Mouse (Mus musculus) adrenal gland, postnatal 14 days (tissue): ENCODE results near the gene Slc39a13. TPM values are rescaled to one million over a fixed set of nuclear protein-coding genes. Genes with fewer than 3 reads are reported as not detected.

Source experiments
- DNase-seq: peaks from one replicate; pipeline ENCODE4 v3.0.0; 2021; ENCODE audit warnings: mixed read lengths
- total RNA-seq: library from RNA; stranded (reverse); gene quantifications from 2 replicates; pipeline ENCODE4 v1.2.3, GENCODE M21; 2021

The Slc39a13 gene
- total RNA-seq, 1 experiment from 2014 or later: 24.1 TPM

- no peak for DNase-seq
These were observed 20.0 kb upstream of the Slc39a13 start for GRCm38 (mm10) chr2:91090208-91090607.

DNA sequence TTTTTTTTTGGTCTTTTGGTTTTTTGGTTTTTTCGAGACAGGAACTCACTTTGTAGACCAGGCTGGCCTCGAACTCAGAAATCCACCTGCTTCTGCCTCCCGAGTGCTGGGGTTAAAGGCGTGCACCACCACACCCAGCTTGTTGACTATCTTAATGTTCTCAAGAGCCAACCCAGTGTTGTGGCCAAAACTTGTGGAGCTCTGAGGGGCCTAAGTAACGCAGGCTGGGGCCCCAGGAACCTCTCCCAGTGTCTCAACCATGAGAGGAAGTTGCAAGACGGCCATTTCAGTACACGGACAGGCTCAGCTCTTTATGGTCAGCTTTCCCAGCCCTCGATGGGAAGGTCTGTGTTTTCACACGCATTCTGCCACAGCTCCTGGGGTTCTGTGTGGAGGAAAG is 18.8 kb upstream of the Slc39a13 start:
- DNase-seq: no peak

- no peak for DNase-seq
These were observed 17.2 kb upstream of the Slc39a13 start for GRCm38 (mm10) chr2:91087453-91087852.

DNA sequence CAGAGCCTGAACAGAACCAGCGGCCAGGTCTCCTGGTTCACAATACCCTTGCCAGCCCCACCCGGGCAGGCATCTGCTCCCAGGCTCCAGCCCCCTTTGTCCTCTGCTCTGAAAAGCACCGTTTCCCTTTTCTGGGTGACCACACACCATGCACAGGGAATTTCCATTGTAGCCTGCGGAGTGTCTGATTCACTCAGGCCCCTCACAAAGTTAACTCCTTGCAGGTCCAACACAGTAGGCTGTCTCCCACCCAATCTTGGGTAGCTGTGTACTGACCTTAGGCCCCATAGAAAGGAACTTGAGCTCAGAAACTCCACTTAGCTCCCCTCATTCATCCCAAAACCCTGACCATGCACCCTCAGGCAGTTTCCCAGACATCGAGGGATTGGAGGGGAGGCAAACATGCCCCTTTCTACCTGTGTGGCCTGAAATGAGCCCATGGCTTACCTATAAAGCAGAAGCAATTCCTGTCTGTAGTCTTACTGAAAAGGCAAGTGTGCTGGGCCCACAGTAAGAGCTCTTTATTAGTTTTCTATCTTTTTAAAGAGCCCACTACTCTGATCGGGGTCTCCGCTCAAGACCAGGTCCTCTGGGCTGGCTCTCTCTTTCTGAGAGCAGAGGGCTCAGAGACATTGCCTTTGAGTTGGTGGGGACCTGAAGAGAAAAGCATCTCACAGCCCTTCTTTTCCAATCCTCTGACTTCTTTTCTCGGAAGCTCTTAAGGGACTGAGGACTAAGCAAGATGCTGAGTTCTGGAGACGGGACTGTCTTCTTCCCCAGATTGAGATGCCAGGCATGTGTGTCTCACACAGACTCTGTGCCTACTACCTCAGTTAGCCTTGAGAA is 16.4 kb upstream of the Slc39a13 start:
- DNase-seq: no peak

DNA sequence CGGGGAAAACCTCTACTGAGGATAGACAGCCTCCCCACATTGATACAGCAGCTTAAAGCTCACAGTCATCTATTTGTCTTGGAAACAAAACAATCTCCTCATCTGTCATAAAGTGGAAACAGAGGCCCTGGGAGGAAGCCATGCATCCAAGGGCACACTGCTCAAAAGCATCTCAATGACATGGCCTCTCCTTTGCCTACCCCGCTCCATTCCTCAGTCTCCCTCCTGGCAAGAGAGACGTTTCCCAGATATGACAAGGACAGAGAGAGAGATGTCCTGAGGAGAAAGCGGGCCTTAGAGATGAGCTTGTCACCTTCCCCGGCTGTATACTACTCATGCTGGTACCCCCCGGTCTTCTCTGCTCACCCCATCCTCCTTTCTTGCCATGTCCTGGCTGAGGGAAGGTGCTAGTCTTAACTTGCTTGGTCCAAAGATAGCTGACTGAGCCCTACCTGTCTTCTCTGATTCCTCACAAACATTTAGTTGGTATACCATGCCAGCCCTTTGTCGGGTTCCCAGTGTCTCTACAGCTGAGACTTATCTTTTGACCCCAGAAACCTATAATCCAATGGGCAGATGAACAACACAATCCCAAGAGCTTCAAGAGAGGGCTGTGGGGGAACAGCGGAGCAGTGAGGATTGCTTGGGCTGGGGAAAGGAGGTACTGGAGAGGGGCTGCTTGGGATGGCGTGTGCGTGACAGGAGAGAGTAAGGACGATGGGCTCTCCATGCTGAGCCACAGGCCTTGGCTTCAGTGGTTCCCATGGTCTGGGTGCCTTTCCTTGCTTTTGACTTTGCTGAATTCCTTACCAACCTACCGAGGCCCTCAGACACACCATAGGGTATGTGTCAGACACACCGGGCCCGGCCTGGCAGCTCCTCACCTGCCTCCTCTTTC is 15.5 kb upstream of the Slc39a13 start:
- no peak for DNase-seq

DNA sequence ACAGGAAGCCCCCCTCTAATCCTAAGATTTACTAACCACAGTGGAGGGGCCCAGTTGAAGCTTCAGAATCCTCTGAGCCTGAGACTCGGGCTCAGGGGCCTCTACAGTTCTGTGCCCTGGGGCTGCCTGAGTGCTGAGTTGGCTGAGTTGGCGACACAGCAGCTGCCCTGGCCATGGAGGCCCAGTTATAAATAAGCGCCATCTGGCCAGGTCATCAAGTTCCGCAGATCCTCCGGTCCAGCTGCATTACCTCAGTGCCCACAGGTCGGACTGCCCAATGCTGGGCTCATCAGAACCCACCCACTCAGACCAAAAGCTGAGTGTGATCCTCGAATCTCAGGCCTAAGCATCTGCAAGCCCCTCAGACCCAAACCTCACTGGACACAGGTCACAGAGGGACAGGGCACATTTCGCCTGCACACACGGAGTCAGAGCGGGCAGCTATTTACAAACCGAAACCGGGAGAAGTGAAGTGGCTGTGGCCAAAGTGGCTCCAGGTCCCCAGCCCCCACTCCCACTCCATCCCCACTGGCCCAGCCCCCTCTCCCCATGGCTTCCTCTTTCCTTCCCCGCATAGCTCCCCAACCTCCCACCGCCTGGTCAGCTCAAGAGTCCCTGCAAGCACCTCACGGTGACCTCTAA is 14.1 kb upstream of the Slc39a13 start:
- DNase-seq: no peak

DNA sequence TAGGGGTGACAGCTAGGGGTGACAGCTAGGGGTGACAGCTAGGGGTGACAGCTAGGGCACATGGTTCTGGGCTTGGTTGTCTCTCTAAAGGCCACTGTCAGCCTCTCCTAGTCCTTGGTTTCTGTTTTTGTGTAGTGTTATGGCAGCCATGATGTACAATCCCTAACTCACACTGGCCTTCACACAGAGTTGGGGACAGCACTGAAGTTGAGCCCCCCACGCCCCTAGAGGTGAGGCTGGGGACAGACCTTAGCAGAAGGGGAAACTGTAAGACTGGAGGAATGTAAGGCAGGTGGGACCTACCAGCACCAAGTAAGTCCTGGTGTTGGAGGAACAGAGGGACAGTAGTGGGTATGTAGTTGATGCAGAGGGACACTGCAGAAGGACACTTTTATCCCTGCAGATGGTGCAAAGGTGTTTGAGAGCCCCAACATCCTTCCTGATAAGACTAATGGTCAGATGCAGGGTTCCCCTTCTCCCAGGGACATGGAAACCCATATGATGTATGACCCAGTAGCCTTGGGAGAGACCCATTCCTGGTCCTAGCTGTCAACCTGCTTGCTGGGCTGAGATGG is 13.2 kb upstream of the Slc39a13 start:
- DNase-seq: no peak

DNA sequence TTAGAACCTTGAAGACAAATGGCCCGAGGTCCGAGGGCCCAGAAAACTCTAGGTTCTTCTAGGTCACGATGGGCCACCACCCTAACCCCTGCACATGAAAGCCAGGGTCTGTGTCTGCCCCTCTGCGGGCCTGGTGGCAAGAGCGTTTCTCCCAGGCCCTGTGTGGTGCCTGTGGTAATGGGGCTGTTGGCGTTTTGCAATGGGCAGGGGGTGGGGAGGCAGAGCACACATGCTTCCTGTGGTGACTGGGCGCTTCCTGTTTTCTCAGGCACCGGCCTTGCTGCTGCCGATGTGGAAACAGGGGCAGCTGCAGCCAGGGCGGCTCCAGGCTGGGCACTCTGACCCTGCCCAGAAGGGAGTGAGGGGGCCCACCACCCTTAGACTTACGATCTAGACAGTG is 12.6 kb upstream of the Slc39a13 start:
- peak; percentile 79 for DNase-seq

DNA sequence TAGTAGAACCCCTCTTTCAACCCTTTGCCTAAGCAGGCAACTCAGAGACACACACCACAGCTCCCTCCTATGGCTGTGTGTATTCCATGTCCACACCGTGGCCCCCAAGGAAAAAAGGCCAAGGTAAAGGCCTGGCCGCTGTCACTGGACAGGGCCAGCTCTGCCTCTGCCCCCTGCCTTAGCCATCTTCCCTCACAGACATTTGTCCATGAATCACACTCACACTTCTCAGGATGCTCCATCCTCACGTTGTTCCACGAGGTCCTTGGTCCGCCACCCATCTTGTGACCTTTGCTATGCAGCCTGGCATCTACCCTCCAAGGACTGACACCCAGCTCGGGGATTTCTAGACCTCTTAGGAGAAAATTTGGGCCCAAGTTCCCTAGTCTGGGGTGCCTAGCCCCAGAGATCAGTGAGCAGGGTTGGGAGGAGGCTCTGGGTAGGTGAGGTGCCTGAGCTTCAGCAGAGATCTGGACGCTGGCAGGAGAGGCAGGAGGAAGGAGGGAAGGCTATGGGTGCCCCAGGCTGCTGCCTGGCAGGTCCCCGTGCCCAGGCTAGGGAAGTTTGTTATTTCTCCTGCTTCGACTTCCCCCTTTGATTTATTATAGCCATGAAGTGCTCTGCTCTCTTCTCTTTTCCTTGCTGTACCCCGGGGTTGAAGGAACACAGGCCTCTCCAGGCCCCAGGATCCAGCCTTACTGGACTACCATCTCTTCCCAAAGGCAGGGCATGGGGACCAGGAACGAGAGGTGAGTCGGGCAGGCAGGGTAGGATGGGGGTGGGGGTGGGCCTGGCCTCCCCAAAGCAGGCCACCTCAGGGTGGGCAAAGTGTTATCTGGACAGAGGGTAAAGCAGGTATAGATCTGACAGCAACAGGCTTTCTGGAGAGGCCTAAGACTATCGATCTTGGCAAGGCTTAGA is 11.8 kb upstream of the Slc39a13 start, which contains the start of gene Spi1:
Spi1 (plus strand) TSS at position 616 of the 921 bp plus-strand sequence.
- DNase-seq: no peak

DNA sequence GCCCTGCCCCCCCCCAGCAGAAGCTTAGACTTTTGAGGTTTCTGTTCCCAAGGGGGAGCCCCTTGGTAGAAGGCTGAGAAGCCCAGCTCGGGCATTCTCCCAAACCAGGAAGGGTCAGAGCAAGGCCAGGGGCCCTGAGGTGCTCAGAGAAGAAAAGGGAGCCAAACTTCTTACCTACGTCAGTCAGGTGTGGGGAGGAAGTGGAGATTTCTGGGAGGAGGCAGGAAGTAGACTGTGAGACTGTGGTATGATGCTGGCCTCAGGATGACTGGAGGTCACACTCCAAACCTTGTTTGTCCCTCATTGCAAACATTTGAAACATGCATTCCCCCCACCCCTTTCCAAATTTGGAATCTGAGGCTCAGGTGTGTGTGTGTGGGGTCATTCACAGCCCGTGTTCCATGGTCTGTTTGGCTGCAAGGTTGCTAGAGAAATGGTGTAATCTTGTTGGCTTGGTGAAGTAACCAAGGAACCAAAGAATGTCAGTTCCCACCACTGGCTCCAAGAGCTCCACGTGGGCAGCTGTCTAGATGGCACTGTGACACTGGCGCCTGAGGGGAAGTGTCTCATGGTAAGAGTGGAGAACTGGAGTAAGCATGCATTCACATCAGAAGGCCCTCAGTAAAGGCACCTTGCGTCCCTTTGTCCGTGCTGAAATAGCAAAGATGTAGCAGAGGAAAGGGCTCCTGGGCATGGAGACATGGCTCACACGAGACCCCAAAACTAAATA is 10.7 kb upstream of the Slc39a13 start:
- no peak for DNase-seq

DNA sequence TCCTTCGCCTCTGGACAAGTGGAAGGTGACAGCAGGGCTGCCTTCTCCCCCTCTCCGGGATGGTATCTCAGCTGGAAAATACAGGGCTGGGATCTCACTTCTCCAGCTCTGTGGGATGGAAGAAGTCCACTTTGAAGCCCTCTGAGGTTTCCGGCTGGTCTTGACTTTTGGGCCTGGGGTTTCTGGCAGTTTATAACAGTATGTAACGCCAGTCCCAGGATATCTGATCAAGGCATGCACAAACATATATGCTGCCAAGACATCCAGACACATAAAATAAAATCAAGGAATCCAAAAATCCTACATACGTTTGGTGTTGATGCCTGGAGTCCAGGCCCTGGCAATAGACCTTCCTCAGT is 8.8 kb upstream of the Slc39a13 start:
- DNase-seq: no peak

- DNase-seq: peak; percentile 39
These were observed 8.3 kb upstream of the Slc39a13 start for GRCm38 (mm10) chr2:91078314-91079025.

- no peak for DNase-seq
These were observed 7.7 kb upstream of the Slc39a13 start for GRCm38 (mm10) chr2:91077957-91078313.

GRCm38 (mm10) chr2:91072092-91072491 is 1.9 kb upstream of the Slc39a13 start:
- DNase-seq: no peak

DNA sequence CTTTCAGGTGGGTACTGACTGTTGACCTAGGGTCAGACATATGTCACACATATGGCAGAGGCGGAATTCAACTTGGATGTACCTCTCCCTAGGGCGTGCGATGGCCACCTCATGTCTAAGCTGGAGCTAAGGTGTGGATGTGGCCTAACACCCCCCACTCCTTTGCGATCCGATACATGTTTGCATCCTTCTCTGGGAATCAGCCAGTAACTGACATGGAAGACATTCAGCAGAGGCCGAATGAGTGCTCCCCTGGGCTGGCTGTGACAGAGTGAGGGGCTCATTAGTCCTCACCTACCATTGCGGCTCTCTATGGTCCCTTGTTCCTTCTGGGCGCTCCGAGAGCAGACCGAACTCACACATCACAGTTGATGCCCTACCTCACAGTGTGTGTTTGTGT is 842 bp upstream of the Slc39a13 start:
- DNase-seq: no peak

GRCm38 (mm10) chr2:91069306-91070000 is 764 bp downstream of the Slc39a13 start:
- peak; percentile 51 for DNase-seq

DNA sequence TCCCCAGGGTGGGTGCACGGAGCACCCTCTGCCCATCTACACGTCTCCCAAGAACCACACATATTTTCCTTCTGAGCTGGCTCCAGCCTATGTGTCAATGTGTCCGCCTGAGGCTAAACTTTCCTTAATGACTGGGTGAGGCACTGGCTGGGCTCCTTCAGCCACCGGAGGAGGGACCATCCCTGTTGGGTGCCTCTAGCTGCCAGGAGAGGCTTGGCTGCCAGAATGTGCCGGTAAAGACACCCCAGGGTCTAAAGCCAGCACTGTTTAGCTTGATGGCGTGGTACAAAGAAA is 1.4 kb downstream of the Slc39a13 start:
- DNase-seq: no peak

GRCm38 (mm10) chr2:91068162-91068871 is 1.9 kb downstream of the Slc39a13 start:
- DNase-seq: no peak

DNA sequence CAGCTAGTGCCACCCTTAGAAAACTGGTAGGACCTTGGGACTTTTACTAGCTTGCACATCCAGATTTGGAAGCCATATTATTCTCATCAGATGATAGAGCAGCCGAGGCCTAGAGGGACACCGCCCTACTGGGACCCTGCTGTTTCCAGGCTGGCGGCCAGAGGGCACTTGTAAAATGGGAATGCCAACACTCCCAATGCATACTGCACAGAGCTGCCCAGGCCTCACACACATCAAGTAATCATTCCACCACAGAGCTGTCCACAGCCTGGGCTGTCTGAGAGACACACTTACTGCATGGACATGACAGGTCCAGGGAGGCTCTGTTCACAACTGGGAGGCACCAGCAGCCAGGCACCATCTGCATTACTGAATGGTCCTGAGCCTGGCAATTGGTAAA is 3.8 kb downstream of the Slc39a13 start:
- DNase-seq: no peak
